Mouse (Mus musculus): ENCODE data around the gene Kcnq5. TPM values are rescaled to one million over a fixed set of nuclear protein-coding genes. Genes with fewer than 3 reads are reported as not detected.

Gene Kcnq5
- total and polyA plus RNA-seq, 3 experiments: 6.5 to 8.7 (median 8.2) TPM

DNA sequence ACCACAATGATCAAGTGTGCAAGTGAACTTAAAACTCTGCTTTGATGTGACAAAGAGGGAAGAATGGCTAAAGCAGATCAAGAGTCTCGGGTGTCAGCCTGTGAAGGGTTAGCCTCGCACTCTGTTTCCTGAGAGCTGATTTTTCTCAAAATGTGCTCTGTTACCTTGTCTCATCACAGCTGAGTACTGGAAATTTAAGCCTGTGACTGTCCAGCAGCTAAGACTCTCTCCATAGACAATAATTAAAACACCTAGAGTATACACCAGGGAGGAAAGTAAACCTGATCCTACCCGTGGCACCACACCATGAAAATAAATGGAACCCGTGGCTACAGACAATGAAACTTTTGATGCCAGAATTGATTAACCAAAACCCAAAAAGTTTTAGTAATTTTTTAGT is 90.9 kb downstream of the Kcnq5 start:
- peaks cover 0 to 4% of the 10 kb centered on the region in 2 experiments for H3K36me3 ChIP-seq (replicated peaks in 1 of 2; ENCODE audit: control insufficient read depth in 1 of 2, insufficient read depth in 1 of 2, low read length in 1 of 2)
- no peak overlapping the region for H3K9ac ChIP-seq (ENCODE audit: insufficient read depth, low read depth)
- TF ChIP-seq CHD1 (IDR thresholded peaks at IDR 0.05; ENCODE audit: low read depth, low read length): no peak
- TF ChIP-seq CHD2 (IDR thresholded peaks at IDR 0.05; ENCODE audit: low read length): no peak
- TF ChIP-seq POLR2A (IDR thresholded peaks at IDR 0.05; ENCODE audit: low read depth, low read length): no peak
- no peak for TF ChIP-seq NELFE (IDR thresholded peaks at IDR 0.05; ENCODE audit: low read depth, low read length)
- no peak for TF ChIP-seq JUND (conservative IDR thresholded peaks at IDR 0.05; ENCODE audit: low read depth, low read length)
- no peak for TF ChIP-seq NRF1 (IDR thresholded peaks at IDR 0.05; ENCODE audit: low read depth, low read length)
- no peak for TF ChIP-seq KAT2A (IDR thresholded peaks at IDR 0.05; ENCODE audit: insufficient replicate concordance, low read length)
- TF ChIP-seq ZNF384 (IDR thresholded peaks at IDR 0.05; ENCODE audit: low read depth, low read length): no peak
- TF ChIP-seq MEF2A (IDR thresholded peaks at IDR 0.05; ENCODE audit: borderline replicate concordance, low read depth, low read length): no peak
- no peak for TF ChIP-seq TBP (conservative IDR thresholded peaks at IDR 0.05; ENCODE audit: low read depth, low read length)
- no peak for TF ChIP-seq SIN3A (IDR thresholded peaks at IDR 0.05; ENCODE audit: low read length)
- TF ChIP-seq CTCF (conservative IDR thresholded peaks at IDR 0.05 in 1 of 2, IDR thresholded peaks at IDR 0.05 in 1 of 2; ENCODE audit: low read depth in 2 of 2, low read length in 2 of 2): no peak
- TF ChIP-seq MAFK (IDR thresholded peaks at IDR 0.05; ENCODE audit: insufficient replicate concordance, low read length): no peak
- in situ Hi-C loops (cut with MboI; ENCODE audit: low pct_ligation_motif_present, low pct_unique_long_range_greater_than_20kb, low sequenced_read_pairs): no loop called here
- no peaks in the 10 kb centered on the region for H3K4me1 ChIP-seq (ENCODE audit: control insufficient read depth in 1 of 2, insufficient read depth in 2 of 2)
- no peak overlapping the region for H3K27ac ChIP-seq (ENCODE audit: insufficient read depth, low read depth)
- no peak for DNase-seq (ENCODE audit: extremely low read depth)
- H3K27me3 ChIP-seq (replicated peaks): no peaks in the 10 kb centered on the region
- dilution Hi-C loops (cut with MboI; ENCODE audit: extremely low pct_ligation_motif_present, extremely low pct_unique_long_range_greater_than_20kb, low sequenced_read_pairs): no loop called here
- H3K4me3 ChIP-seq (replicated peaks in 1 of 3; ENCODE audit: low read depth in 2 of 3, low read length in 2 of 3, poor library complexity in 1 of 3): no peak overlapping the region
- no peaks in the 10 kb centered on the region for H3K79me2 ChIP-seq (replicated peaks; ENCODE audit: control insufficient read depth, extremely low read depth, insufficient read depth, poor library complexity, severe bottlenecking)
- no peak overlapping the region for H3K4me2 ChIP-seq (ENCODE audit: insufficient read depth, low read depth, poor library complexity, severe bottlenecking)
- no peaks in the 10 kb centered on the region for H3K9me3 ChIP-seq (replicated peaks; ENCODE audit: low read length)

DNA sequence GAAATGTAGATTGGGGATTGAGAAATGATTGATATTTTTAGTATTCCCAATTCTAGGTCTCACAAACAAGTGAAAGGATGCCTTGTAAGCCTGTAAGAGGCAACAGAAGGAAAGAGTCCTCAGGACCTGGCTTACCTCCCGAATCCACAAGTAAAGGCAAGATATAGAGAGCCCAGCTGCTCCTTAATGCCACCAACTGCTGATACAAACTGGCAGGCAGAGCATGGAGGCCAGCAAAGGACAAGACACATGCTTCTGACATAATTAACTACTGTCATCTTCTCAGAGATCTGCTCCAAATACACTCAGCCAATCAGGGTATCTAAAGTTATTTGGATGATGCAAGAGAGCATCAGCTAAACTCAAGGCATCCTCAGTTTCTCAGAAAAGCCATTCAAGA is 93.3 kb downstream of the Kcnq5 start:
- H3K79me2 ChIP-seq (replicated peaks; ENCODE audit: control insufficient read depth, extremely low read depth, insufficient read depth, poor library complexity, severe bottlenecking): no peaks in the 10 kb centered on the region
- in situ Hi-C loops (cut with MboI; ENCODE audit: low pct_ligation_motif_present, low pct_unique_long_range_greater_than_20kb, low sequenced_read_pairs): no loop called here

More for the DNA sequence above, 93.3 kb downstream of the Kcnq5 start:
- Histone ChIP-seq H3K4me3 (replicated peaks in 1 of 3; ENCODE audit: low read depth in 2 of 3, low read length in 2 of 3, poor library complexity in 1 of 3) (no peak overlapping the region), H3K9me3 (replicated peaks; ENCODE audit: low read length) (no peaks in the 10 kb centered on the region), H3K4me1 (ENCODE audit: control insufficient read depth in 1 of 2, insufficient read depth in 2 of 2) (no peaks in the 10 kb centered on the region), H3K27me3 (replicated peaks) (no peaks in the 10 kb centered on the region), H3K27ac (ENCODE audit: insufficient read depth, low read depth) (no peak overlapping the region), H3K4me2 (ENCODE audit: insufficient read depth, low read depth, poor library complexity, severe bottlenecking) (no peak overlapping the region), H3K9ac (ENCODE audit: insufficient read depth, low read depth) (no peak overlapping the region), H3K36me3 (replicated peaks in 1 of 2; ENCODE audit: control insufficient read depth in 1 of 2, insufficient read depth in 1 of 2, low read length in 1 of 2) (peaks cover 0 to 2% of the 10 kb centered on the region in 2 experiments)
- TF ChIP-seq MAX (IDR thresholded peaks at IDR 0.05; ENCODE audit: low read length) (no peak), KAT2A (IDR thresholded peaks at IDR 0.05; ENCODE audit: insufficient replicate concordance, low read length) (no peak), MAZ (IDR thresholded peaks at IDR 0.05; ENCODE audit: low read depth, low read length) (no peak), JUN (IDR thresholded peaks at IDR 0.05; ENCODE audit: insufficient read depth, low read depth, low read length) (no peak), USF1 (IDR thresholded peaks at IDR 0.05; ENCODE audit: low read depth, low read length) (no peak), ELF1 (IDR thresholded peaks at IDR 0.05; ENCODE audit: low read depth, low read length) (no peak), MYC (IDR thresholded peaks at IDR 0.05; ENCODE audit: low read depth, low read length) (no peak), TCF12 (IDR thresholded peaks at IDR 0.05; ENCODE audit: low read depth, low read length) (no peak), GABPA (IDR thresholded peaks at IDR 0.05; ENCODE audit: insufficient replicate concordance, low read depth, low read length) (no peak), E2F4 (IDR thresholded peaks at IDR 0.05; ENCODE audit: insufficient replicate concordance, low read depth, low read length) (no peak), SMC3 (IDR thresholded peaks at IDR 0.05; ENCODE audit: low read depth, low read length) (no peak), ZKSCAN1 (IDR thresholded peaks at IDR 0.05; ENCODE audit: borderline replicate concordance, low read depth, low read length) (no peak), RCOR1 (conservative IDR thresholded peaks at IDR 0.05; ENCODE audit: low read depth, low read length) (no peak), NELFE (IDR thresholded peaks at IDR 0.05; ENCODE audit: low read depth, low read length) (no peak), NRF1 (IDR thresholded peaks at IDR 0.05; ENCODE audit: low read depth, low read length) (no peak), TBP (conservative IDR thresholded peaks at IDR 0.05; ENCODE audit: low read depth, low read length) (no peak), CHD1 (IDR thresholded peaks at IDR 0.05; ENCODE audit: low read depth, low read length) (no peak), UBTF (IDR thresholded peaks at IDR 0.05; ENCODE audit: low read depth, low read length) (no peak)
- no peak for DNase-seq (ENCODE audit: extremely low read depth)
- dilution Hi-C loops (cut with MboI; ENCODE audit: extremely low pct_ligation_motif_present, extremely low pct_unique_long_range_greater_than_20kb, low sequenced_read_pairs): no loop called here
